Mouse (Mus musculus): ENCODE measurements around the gene Ninj2.

- TF ChIP-seq CTCF (conservative IDR thresholded peaks at IDR 0.05; ENCODE audit: low read length) = no peak
- no peak for TF ChIP-seq POU5F1 (IDR thresholded peaks at IDR 0.05; ENCODE audit: borderline replicate concordance, low read length)
These were observed 21.1 kb downstream of the Ninj2 start for GRCm38 (mm10) chr6:120114271-120114670.

All from E14TG2a.4 (cell line).